In genomic region chr7:46997644-46998395, GRCm38 (mm10) we compare ENCODE assay signal across 12 mouse cellular contexts. TPM values are rescaled to one million over a fixed set of nuclear protein-coding genes. Genes with fewer than 3 reads are reported as not detected.
DNase-seq lines count a peak whose midpoint lies in the region; ATAC-seq and TF ChIP-seq lines count a peak whose summit lies in the region.
"Had no signal": no experiment of that assay in that cellular context is flagged by ENCODE, and none has a peak within 500 bp of the region (broad histone marks: within the 10 kb centered on the region; RNA-seq: fewer than 3 reads in every experiment).

No protein-coding gene starts in this region.

- peak overlapping the region; percentile 37; the same call in 1 of the 2 replicates for H3K27ac ChIP-seq in kidney, adult 2 months (ENCODE audit: insufficient read depth, low read depth, low read length)
- no peak overlapping the region for H3K27ac ChIP-seq in kidney, embryonic 14.5 days (ENCODE audit: low read depth, low read length)
- H3K27ac ChIP-seq: lung, embryonic 15.5 days; neural tube, embryonic 15.5 days had no signal

- TF ChIP-seq CTCF in kidney, adult 2 months (conservative IDR thresholded peaks at IDR 0.05; ENCODE audit: insufficient read depth, insufficient read length, low read depth, low read length): no peak

- peaks cover 7% of the 10 kb centered on the region for H3K36me3 ChIP-seq in kidney, adult 2 months (ENCODE audit: control insufficient read depth, insufficient read depth, low read length)
- H3K36me3 ChIP-seq in kidney, embryonic 14.5 days (ENCODE audit: control insufficient read depth, insufficient read depth, low read length): peaks cover 58% of the 10 kb centered on the region

- H3K4me1 ChIP-seq in kidney, adult 2 months (ENCODE audit: control insufficient read depth, insufficient read depth, low read length): peaks cover 25% of the 10 kb centered on the region
- H3K4me1 ChIP-seq in kidney, embryonic 14.5 days (ENCODE audit: control insufficient read depth, insufficient read depth, low read length): 0 out of 2 replicates have a peak, but pooled peaks cover 12% of the 10 kb centered on the region

- DNase-seq in kidney, adult 2 months: peak; percentile 79
- DNase-seq in cerebellum, postnatal 14 days: peak; percentile 84 to 85
- peak; percentile 38 to 52 for DNase-seq in heart, postnatal 36 days
- DNase-seq in skeletal muscle tissue, adult 2 months (ENCODE audit: low read depth, low spot score): peak; percentile 57
- no peak for DNase-seq in urinary bladder, adult 2 months (ENCODE audit: low spot score)
- DNase-seq in layer of hippocampus, postnatal 10 days (ENCODE audit: low spot score in 2 of 2): no peak

- no peak for TF ChIP-seq POLR2A in kidney, adult 2 months (IDR thresholded peaks at IDR 0.05; ENCODE audit: low read depth, low read length)

- H3K4me3 ChIP-seq in kidney, adult 2 months (ENCODE audit: insufficient read depth, low read depth, low read length): peak overlapping the region; percentile 21; the same call in 1 of the 2 replicates
- no peak overlapping the region for H3K4me3 ChIP-seq in kidney, embryonic 14.5 days (ENCODE audit: low read length)
- H3K4me3 ChIP-seq: lung, embryonic 15.5 days; neural tube, embryonic 15.5 days had no signal

- 54% methylated on average over 21 of the region's 21 CpGs for WGBS in kidney, adult 2 months
- WGBS in kidney, embryonic 14.5 days: 87% methylated on average over 21 of the region's 21 CpGs

- intact Hi-C loops in heart, postnatal 36 days (cut with DNase I): no loop called here

- H3K9ac ChIP-seq in kidney, embryonic 14.5 days (ENCODE audit: low read depth, low read length): no peak overlapping the region
- H3K9ac ChIP-seq: lung, embryonic 15.5 days; neural tube, embryonic 15.5 days had no signal

- H3K4me2 ChIP-seq in kidney, embryonic 14.5 days (replicated peaks; ENCODE audit: low read depth, low read length): no peak overlapping the region
- H3K4me2 ChIP-seq: lung, embryonic 15.5 days; neural tube, embryonic 15.5 days had no signal

- H3K9me3 ChIP-seq in kidney, embryonic 14.5 days (ENCODE audit: control insufficient read depth, low read length): no peaks in the 10 kb centered on the region
- H3K9me3 ChIP-seq: lung, embryonic 15.5 days; neural tube, embryonic 15.5 days had no signal

- ATAC-seq in kidney, embryonic 14.5 days (ENCODE audit: low FRiP score, low TSS enrichment): no peak
- ATAC-seq: Patski had no signal

- no peaks in the 10 kb centered on the region for H3K27me3 ChIP-seq in kidney, adult 2 months (replicated peaks; ENCODE audit: control insufficient read depth, insufficient read depth, low read length)
- H3K27me3 ChIP-seq in kidney, embryonic 14.5 days (ENCODE audit: control insufficient read depth, insufficient read depth, low read length): no peaks in the 10 kb centered on the region
- H3K27me3 ChIP-seq: lung, embryonic 15.5 days; neural tube, embryonic 15.5 days; Patski had no signal

RNA-seq across cellular contexts. Expression of gene Spty2d1, which starts 10.4 kb away (rescaled TPM):
- polyA plus RNA-seq in kidney, adult 2 months (2012; rRNA removed): 6.3 and 7.2 TPM in 2 replicates
- 9.6 and 15.7 TPM in 2 replicates for polyA plus RNA-seq in kidney, embryonic 14.5 days (2014; fragmentation: Nextera tagmentation; extraction: Ambion mirVana)
- total RNA-seq in heart, postnatal 36 days (2021): 1 to 10 TPM; 6.7 to 8.6 TPM
- polyA plus RNA-seq in urinary bladder, adult 2 months (2012; rRNA removed): 11.5 and 11.7 TPM in 2 replicates
- 10 to 100 TPM; 11.0 TPM for total RNA-seq in layer of hippocampus, postnatal 10 days (2021)

RNA-seq across cellular contexts. Expression of gene Gm9999, which starts 14.4 kb away (rescaled TPM):
- polyA plus RNA-seq in kidney, adult 2 months (2012; rRNA removed): 0.46 TPM in 1 of 2 replicates, not detected in the other
- not detected in 2 replicates for polyA plus RNA-seq in kidney, embryonic 14.5 days (2014; fragmentation: Nextera tagmentation; extraction: Ambion mirVana)
- not detected for total RNA-seq in heart, postnatal 36 days (2021)
- not detected in 2 replicates for polyA plus RNA-seq in urinary bladder, adult 2 months (2012; rRNA removed)
- not detected for total RNA-seq in layer of hippocampus, postnatal 10 days (2021)
- total RNA-seq: common myeloid progenitor, adult 5-6 weeks; hematopoietic stem cell, adult 5-6 weeks had no signal
- polyA plus RNA-seq: lung, embryonic 15.5 days; neural tube, embryonic 15.5 days; Patski had no signal

RNA-seq across cellular contexts. Expression of gene Uevld, which starts 39.5 kb away (rescaled TPM):
- 3.8 and 4.0 TPM in 2 replicates for polyA plus RNA-seq in kidney, adult 2 months (2012; rRNA removed)
- polyA plus RNA-seq in kidney, embryonic 14.5 days (2014; fragmentation: Nextera tagmentation; extraction: Ambion mirVana): 10.1 and 13.6 TPM in 2 replicates
- 10 to 100 TPM in 1 of 2 experiments, 1 to 10 TPM in 1; 9.4 to 10.6 TPM for total RNA-seq in heart, postnatal 36 days (2021)
- 11.7 and 12.0 TPM in 2 replicates for polyA plus RNA-seq in urinary bladder, adult 2 months (2012; rRNA removed)
- 10 to 100 TPM; 11.4 TPM for total RNA-seq in layer of hippocampus, postnatal 10 days (2021)

RNA-seq across cellular contexts. Expression of gene Tmem86a, which starts 52.6 kb away (rescaled TPM):
- polyA plus RNA-seq in kidney, adult 2 months (2012; rRNA removed): 97.0 and 104 TPM in 2 replicates
- 18.3 and 22.9 TPM in 2 replicates for polyA plus RNA-seq in kidney, embryonic 14.5 days (2014; fragmentation: Nextera tagmentation; extraction: Ambion mirVana)
- total RNA-seq in heart, postnatal 36 days (2021): 10 to 100 TPM; 29.2 to 32.6 TPM
- 15.5 and 23.6 TPM in 2 replicates for polyA plus RNA-seq in urinary bladder, adult 2 months (2012; rRNA removed)
- total RNA-seq in layer of hippocampus, postnatal 10 days (2021): 10 to 100 TPM; 14.7 to 15.5 TPM

Comparison
In these comparisons a context has a peak if more than half of its experiments do, and no peak if none do; other contexts are left out.
1. DNase-seq: peak in kidney, adult 2 months (single experiment), cerebellum, postnatal 14 days (2 of 2), heart, postnatal 36 days (2 of 2) and skeletal muscle tissue, adult 2 months (single experiment); none in urinary bladder, adult 2 months (single experiment) and layer of hippocampus, postnatal 10 days (0 of 2).